Mouse (Mus musculus) layer of hippocampus, adult 8-10 months (tissue): ENCODE measurements around the gene Slc2a6. TPM values are rescaled to one million over a fixed set of nuclear protein-coding genes. Genes with fewer than 3 reads are reported as not detected.

Source experiments
- DNase-seq, 2 experiments: peaks; one replicate each; pipeline ENCODE4 v3.0.0; 2022; ENCODE audit warnings: low spot score in 2 of 2
- total RNA-seq, 4 experiments: library from RNA; stranded (reverse); gene quantifications; 2 replicates each; pipeline ENCODE4 v1.2.4; 2022

The Slc2a6 gene
- total RNA-seq, 4 experiments from 2014 or later: 33.6 to 37.1 (median 34.4) TPM

DNA sequence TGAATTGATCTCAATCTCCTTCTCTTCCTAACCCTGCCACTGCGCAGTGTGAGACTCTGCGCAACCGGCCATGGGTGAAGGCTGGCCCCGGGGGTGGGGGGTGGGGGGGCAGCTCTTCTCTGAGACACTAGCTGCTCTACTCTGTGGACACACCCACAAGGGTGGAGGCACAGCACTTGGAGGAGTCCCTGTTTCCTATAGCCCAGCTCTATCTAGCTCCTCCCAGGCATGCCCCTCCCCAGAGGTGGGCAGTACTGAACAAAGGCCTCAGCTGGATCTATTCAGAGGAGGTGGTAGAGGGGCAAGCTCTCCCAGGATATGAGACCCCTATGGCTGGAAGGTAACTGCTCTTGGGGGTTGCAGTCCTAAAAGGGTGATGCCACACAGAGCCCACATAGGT is 9.2 kb upstream of the Slc2a6 start:
- no peak for DNase-seq

DNA sequence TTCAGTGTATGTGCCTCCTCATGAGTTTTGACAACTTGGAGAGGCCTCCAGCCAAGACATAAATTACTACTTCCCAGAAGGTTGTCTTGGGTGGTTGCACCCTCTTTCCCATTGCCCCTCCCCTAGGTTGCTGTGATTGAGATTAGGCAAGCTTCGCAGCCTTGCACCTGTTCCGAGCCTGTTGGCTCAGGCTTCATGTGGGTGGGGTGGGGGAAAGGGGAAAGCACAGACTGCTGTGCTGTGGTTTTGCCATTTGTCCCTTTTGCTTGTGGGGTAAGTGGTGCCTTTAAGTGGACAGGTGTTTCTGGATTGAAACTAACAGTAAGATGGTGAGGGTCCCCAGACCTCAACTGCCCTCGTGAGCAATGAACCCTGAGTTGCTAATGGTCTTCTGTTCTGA is 8.2 kb upstream of the Slc2a6 start:
- DNase-seq: no peak

GRCm38 (mm10) chr2:27032361-27032760 is 4.6 kb upstream of the Slc2a6 start:
- no peak for DNase-seq

DNA sequence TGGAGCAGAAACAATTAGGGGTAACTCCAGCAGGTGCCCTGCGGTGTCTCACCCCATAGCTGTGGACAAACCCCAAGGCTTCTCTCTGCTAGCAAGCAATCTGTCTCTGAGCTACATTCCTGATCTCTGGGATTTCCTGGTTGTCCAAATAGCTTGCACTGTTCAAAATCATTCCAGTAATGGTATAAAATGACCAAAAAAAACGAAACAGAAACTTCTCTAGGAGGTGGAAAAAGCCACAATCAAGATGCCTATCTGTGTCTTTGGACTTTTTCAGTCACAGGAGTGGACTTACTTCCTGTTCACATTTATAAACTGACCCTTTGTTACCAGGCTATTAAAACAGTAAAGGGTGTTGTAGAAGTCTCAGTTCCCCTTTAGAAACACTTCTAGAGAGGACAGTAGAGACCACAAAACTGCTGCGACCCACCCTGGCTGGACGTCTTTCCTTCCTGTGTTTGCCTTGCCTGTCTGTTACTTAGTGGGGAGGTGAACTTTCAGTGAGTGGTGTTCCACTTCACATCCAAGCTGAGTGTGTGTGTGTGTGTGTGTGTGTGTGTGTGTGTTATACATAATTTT is 728 bp upstream of the Slc2a6 start:
- DNase-seq: no peak

- no peak for DNase-seq
These were observed 761 bp downstream of the Slc2a6 start for GRCm38 (mm10) chr2:27026857-27027617.

- DNase-seq: no peak
These were observed 1.5 kb downstream of the Slc2a6 start for GRCm38 (mm10) chr2:27026332-27026731.

GRCm38 (mm10) chr2:27025545-27025944 is 2.3 kb downstream of the Slc2a6 start:
- DNase-seq: no peak

DNA sequence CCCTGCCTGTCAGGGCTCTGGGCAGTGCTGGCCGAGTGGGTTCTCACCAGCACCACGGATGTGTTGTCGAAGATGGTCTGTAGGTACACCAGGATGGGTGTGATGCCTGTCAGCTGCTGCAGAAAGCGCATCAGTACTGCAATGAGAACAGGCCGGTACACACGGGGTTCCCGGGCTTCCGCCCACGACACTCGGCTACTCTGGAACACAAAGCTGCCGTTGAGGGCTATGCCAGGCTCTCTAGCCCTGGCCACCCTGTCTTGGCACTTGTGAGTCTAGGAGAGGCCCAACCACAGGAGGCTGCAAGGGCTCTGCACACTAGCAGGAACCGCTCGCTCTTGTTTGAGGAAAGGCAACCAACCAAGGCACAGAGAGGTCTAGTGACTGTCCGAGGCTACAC is 3.7 kb downstream of the Slc2a6 start:
- no peak for DNase-seq

- no peak for DNase-seq
These were observed 5.2 kb downstream of the Slc2a6 start for GRCm38 (mm10) chr2:27022612-27023011.

DNA sequence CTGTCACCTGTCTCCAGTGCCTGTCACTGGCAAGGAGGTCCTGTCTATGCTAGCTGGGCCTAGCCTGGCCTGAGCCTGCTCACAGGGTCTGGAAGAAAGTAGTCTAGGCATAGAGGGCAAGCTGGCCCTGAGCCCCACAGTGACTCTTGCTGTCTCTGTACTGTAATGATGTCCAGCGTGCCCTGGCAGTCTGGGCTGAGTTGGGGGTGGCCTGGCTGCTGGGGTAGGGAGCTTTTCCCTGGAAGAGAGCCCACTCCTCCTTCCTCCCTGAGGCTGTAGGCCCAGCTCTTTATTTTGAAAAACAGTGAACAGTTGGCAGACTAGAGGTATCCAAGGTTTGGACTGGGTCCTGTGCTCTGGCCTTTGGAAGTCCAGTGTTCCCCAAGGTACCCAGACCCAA is 6.7 kb downstream of the Slc2a6 start:
- DNase-seq: no peak

DNA sequence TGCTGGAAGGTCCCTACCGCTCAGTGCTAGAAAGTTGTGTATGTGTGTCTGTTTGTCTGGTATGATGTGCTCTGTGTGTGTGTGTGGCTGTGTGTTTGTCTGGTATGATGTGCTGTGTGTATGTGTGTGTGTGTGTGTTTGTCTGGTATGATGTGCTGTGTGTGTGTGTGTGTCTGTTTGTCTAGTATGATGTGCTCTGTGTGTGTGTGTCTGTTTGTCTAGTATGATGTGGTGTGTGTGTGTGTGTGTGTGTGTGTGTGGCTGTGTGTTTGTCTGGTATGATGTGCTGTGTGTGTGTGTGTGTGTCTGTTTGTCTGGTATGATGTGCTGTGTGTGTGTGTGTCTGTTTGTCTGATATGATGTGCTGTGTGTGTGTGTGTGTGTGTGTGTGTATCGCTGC is 8.3 kb downstream of the Slc2a6 start:
- DNase-seq: no peak

GRCm38 (mm10) chr2:27017802-27018201 is 10.0 kb downstream of the Slc2a6 start:
- peak; percentile 65 to 75 for DNase-seq

GRCm38 (mm10) chr2:27009714-27010244 is 18.0 kb downstream of the Slc2a6 start, which contains the start of gene Cacfd1:
TSS of gene Cacfd1 (plus strand) at chr2:27009926.
- peak; percentile 68 to 73 for DNase-seq

GRCm38 (mm10) chr2:27007701-27008100 is 20.1 kb downstream of the Slc2a6 start:
- no peak for DNase-seq

DNA sequence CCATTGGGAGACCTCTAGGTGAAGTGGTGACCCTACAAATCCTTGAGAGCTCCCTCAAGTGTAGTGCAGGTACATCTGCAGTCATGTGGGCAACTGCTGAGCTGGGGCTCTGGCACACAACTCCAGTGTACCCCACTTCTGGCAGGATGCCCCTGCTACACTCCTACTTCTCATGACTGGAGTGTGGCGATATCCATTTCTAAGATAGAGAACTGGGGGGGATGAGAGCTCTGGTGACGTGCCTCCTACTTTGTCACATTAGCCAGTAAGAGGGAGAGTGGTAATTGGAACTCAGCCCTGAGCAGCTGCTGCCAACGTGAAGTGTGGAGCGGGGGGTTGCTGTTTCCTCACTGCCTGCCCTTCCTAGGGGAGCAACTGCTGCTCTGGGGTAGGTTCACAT is 21.5 kb downstream of the Slc2a6 start:
- DNase-seq: peak; percentile 24 to 29

DNA sequence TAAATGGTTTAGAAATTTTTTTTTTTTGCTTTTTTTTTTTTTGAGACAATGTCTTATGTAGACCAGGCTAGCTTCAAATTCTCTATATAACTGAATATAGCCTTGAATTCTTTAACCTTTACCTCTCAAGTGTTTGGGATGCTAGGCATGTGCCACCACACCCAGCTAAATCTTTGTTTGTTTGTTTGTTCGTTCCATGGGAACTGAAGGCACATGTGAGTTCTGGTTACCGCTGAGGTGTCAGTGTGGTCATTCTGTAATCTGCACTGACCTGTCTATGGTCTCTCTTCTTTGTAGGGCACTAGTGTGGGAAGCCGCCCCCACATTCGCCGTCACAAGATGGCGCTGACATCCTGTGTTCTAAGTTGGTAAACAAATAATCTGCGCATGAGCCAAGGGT is 29.8 kb downstream of the Slc2a6 start:
- no peak for DNase-seq

- no peak for DNase-seq
These were observed 30.3 kb downstream of the Slc2a6 start for GRCm38 (mm10) chr2:26997498-26997897.

- no peak for DNase-seq
These were observed 33.9 kb downstream of the Slc2a6 start for GRCm38 (mm10) chr2:26993936-26994335.

GRCm38 (mm10) chr2:26984640-26985039 is 43.2 kb downstream of the Slc2a6 start:
- no peak for DNase-seq

DNA sequence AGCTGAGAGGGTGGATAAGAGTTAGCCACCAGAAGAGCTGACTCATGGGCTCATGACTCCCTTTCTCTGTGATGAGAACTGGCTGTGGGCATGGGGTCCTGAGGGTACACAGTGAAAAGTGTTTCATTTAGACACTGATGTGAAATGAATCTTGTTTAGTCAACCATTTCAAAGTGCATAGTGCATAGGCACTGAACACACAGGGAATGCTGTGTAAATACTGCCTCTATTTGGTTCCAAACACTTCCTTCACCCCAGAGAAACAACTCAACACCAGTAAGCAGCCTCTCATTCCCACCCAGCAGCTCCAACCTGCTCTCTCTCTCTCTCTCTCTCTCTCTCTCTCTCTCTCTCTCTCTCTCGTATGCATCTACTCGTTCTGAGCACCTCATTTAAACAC is 43.6 kb downstream of the Slc2a6 start:
- DNase-seq: no peak

GRCm38 (mm10) chr2:26980361-26980760 is 47.4 kb downstream of the Slc2a6 start:
- no peak for DNase-seq

GRCm38 (mm10) chr2:26973960-26974359 is 53.8 kb downstream of the Slc2a6 start:
- no peak for DNase-seq

DNA sequence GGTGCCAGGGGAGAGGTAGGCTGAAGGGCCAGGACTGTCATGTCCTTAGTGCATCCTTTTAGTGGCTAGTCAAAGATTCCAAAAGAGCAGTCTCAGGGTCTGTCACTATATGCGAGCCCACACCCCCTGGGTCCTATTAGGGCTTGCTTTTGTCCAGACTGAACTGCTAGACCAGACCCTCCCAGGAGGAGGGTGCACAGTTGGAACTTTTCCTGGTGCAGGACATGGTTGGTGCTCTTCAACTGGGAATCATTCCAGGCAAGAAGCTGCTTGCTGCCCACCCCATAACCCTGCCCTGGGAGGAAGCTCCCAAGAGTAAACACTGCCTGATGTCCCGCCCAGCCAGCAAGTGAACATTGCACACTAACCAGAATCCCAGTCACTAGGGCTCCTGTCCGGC is 54.7 kb downstream of the Slc2a6 start, which contains the start of gene Adamts13:
Gene Adamts13 (plus strand): TSS at position 301 of the 400 bp plus-strand sequence.
- DNase-seq: no peak
